20 mouse cellular contexts compared by ENCODE assay signal in the genomic region with DNA sequence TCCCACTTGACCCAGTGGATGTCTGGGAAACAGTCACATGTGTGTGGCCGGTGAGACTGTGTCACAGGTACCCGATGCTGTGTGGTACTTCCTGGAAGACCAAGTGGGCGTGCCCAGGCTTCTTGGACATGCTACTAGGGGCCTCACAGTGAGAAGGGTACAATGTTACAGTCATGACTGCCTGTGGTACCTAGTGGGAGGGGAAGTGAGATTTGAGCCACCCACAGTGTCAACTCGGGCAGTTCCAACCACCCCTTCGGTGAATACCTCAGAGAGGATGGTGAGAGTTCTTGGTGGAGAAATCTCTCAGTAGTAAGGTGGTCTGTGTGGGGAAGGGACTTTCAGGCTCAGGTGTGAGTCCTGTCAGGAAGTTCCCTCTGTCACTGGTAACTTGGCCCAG.
DNase-seq lines count a peak whose midpoint lies in the region; ATAC-seq lines count a peak whose summit lies in the region.
"Had no signal": no experiment of that assay in that cellular context is flagged by ENCODE, and none has a peak within 500 bp of the region (broad histone marks: within the 10 kb centered on the region; RNA-seq: fewer than 3 reads in every experiment).

No protein-coding gene starts in this region.

- H3K36me3 ChIP-seq in splenic B cell, adult 2 months (ENCODE audit: control insufficient read depth, insufficient read depth, low read length, poor library complexity, severe bottlenecking), result no peaks in the 10 kb centered on the region
- H3K36me3 ChIP-seq: embryonic facial prominence, embryonic 15.5 days; forebrain, embryonic 10.5 days; heart, embryonic 15.5 days had no signal

- DNase-seq in B cell, adult 2 months, result peak; percentile 5 to 7
- peak; percentile 35 for DNase-seq in splenic B cell, adult 2 months (ENCODE audit: low read depth, low spot score)
- no peak for DNase-seq in kidney, adult 11 months
- no peak for DNase-seq in left cerebral cortex, postnatal 10 days (ENCODE audit: extremely low spot score in 1 of 2, low spot score in 2 of 2)
- DNase-seq in kidney, adult 8-10 months, result no peak
- DNase-seq: adrenal gland, adult 8-10 months; adrenal gland, postnatal 36 days; cerebellum, adult 2 months; cerebellum, postnatal 10 days; embryo, embryonic 11 days; gastrocnemius, adult 2 months; heart, adult 2 months; heart, postnatal 14 days had no signal

- peak; percentile 39 for ATAC-seq in CD4-positive, CD25-positive, alpha-beta regulatory T cell, adult 4 months
- 0 out of 2 replicates have a peak, but pooled peaks have one; percentile 27 for ATAC-seq in granulocyte monocyte progenitor cell, adult 5-6 weeks (replicated peaks; ENCODE audit: poor library complexity, severe bottlenecking)
- ATAC-seq: forebrain, embryonic 14.5 days; Patski had no signal

- 0 out of 2 replicates have a peak, but pooled peaks cover 2% of the 10 kb centered on the region for H3K27me3 ChIP-seq in splenic B cell, adult 2 months (ENCODE audit: control insufficient read depth, insufficient read depth, low read length, poor library complexity, severe bottlenecking)
- H3K27me3 ChIP-seq: embryonic facial prominence, embryonic 15.5 days; heart, embryonic 15.5 days; Patski had no signal

- intact Hi-C loops in left cerebral cortex, postnatal 10 days (cut with DNase I), result no loop called here

Comparison
In these comparisons a context has a peak if more than half of its experiments do, and no peak if none do; other contexts are left out.
1. DNase-seq: peak in B cell, adult 2 months (2 of 2) and splenic B cell, adult 2 months (single experiment); none in kidney, adult 11 months (single experiment), left cerebral cortex, postnatal 10 days (0 of 2) and kidney, adult 8-10 months (0 of 2).